Mouse (Mus musculus): ENCODE measurements around the gene Maats1. TPM values are rescaled to one million over a fixed set of nuclear protein-coding genes. Genes with fewer than 3 reads are reported as not detected.
A peak's percentile ranks its signal among the peaks of the same experiment; 100 is the strongest.

The Maats1 gene
- polyA plus RNA-seq, 1 experiment from 2014 or later, result 0.08 TPM

GRCm38 (mm10) chr16:38369000-38369399 is 27.1 kb upstream of the Maats1 start:
- no peak overlapping the region for H3K27ac ChIP-seq
- no peak overlapping the region for H3K4me2 ChIP-seq (replicated peaks)
- no peaks in the 10 kb centered on the region for H3K36me3 ChIP-seq
- no peaks in the 10 kb centered on the region for H3K4me1 ChIP-seq (replicated peaks)
- no peaks in the 10 kb centered on the region for H3K9me3 ChIP-seq
- H3K27me3 ChIP-seq (replicated peaks), result no peaks in the 10 kb centered on the region
- no peak for ATAC-seq
- no peak overlapping the region for H3K9ac ChIP-seq
- 85% methylated on average over 7 of the region's 7 CpGs for WGBS
- no peak overlapping the region for H3K4me3 ChIP-seq (replicated peaks)

GRCm38 (mm10) chr16:38368336-38368735 is 26.4 kb upstream of the Maats1 start:
- no peak for ATAC-seq
- 56% methylated on average over 10 of the region's 10 CpGs for WGBS
- Histone ChIP-seq H3K4me3 (replicated peaks) (no peak overlapping the region), H3K27ac (no peak overlapping the region), H3K27me3 (replicated peaks) (no peaks in the 10 kb centered on the region), H3K4me2 (replicated peaks) (no peak overlapping the region), H3K4me1 (replicated peaks) (no peaks in the 10 kb centered on the region), H3K9ac (no peak overlapping the region), H3K9me3 (no peaks in the 10 kb centered on the region), H3K36me3 (no peaks in the 10 kb centered on the region)

GRCm38 (mm10) chr16:38366231-38366630 is 24.3 kb upstream of the Maats1 start:
- Histone ChIP-seq H3K36me3 (no peaks in the 10 kb centered on the region), H3K27me3 (replicated peaks) (no peaks in the 10 kb centered on the region), H3K27ac (no peak overlapping the region), H3K9ac (no peak overlapping the region), H3K4me1 (replicated peaks) (peaks cover 10% of the 10 kb centered on the region; the same call in 1 of the 2 replicates), H3K9me3 (no peaks in the 10 kb centered on the region), H3K4me3 (replicated peaks) (no peak overlapping the region), H3K4me2 (replicated peaks) (no peak overlapping the region)
- 81% methylated on average over 4 of the region's 4 CpGs for WGBS
- ATAC-seq, result no peak

- no peaks in the 10 kb centered on the region for H3K9me3 ChIP-seq
- H3K4me3 ChIP-seq (replicated peaks), result no peak overlapping the region
- H3K36me3 ChIP-seq, result no peaks in the 10 kb centered on the region
- H3K4me1 ChIP-seq (replicated peaks), result peaks cover 10% of the 10 kb centered on the region; the same call in 1 of the 2 replicates
- WGBS, result 85% methylated on average over 10 of the region's 10 CpGs
- H3K9ac ChIP-seq, result no peak overlapping the region
- ATAC-seq, result no peak
- H3K27ac ChIP-seq, result no peak overlapping the region
- H3K27me3 ChIP-seq (replicated peaks), result no peaks in the 10 kb centered on the region
- H3K4me2 ChIP-seq (replicated peaks), result 0 out of 2 replicates have a peak overlapping the region, but pooled peaks have one; percentile 15
Observed at GRCm38 (mm10) chr16:38365390-38365789, 23.4 kb upstream of the Maats1 start.

- Histone ChIP-seq H3K4me3 (replicated peaks) (peak overlapping the region; percentile 28), H3K4me2 (replicated peaks) (peak overlapping the region; percentile 46), H3K9ac (no peak overlapping the region)
Observed at GRCm38 (mm10) chr16:38363657-38364056, 21.7 kb upstream of the Maats1 start.

GRCm38 (mm10) chr16:38363256-38363595 is 21.3 kb upstream of the Maats1 start:
- H3K4me2 ChIP-seq (replicated peaks), result peak overlapping the region; percentile 46

More at GRCm38 (mm10) chr16:38363657-38364056, 21.7 kb upstream of the Maats1 start:
- ATAC-seq, result no peak
- Histone ChIP-seq H3K4me1 (replicated peaks) (peaks cover 10% of the 10 kb centered on the region; the same call in 1 of the 2 replicates), H3K9me3 (no peaks in the 10 kb centered on the region), H3K27ac (no peak overlapping the region), H3K36me3 (no peaks in the 10 kb centered on the region), H3K27me3 (replicated peaks) (no peaks in the 10 kb centered on the region)
- 56% methylated on average over 7 of the region's 7 CpGs for WGBS

GRCm38 (mm10) chr16:38362493-38363255 is 20.7 kb upstream of the Maats1 start:
- H3K9ac ChIP-seq, result peak overlapping the region; percentile 28
- 50% methylated on average over 20 of the region's 20 CpGs for WGBS
- H3K27ac ChIP-seq, result peak overlapping the region; percentile 27
- peak overlapping the region; percentile 28 for H3K4me3 ChIP-seq (replicated peaks)
- peaks cover 10% of the 10 kb centered on the region; the same call in 1 of the 2 replicates for H3K4me1 ChIP-seq (replicated peaks)
- H3K27me3 ChIP-seq (replicated peaks), result no peaks in the 10 kb centered on the region
- peak overlapping the region; percentile 46 for H3K4me2 ChIP-seq (replicated peaks)
- no peaks in the 10 kb centered on the region for H3K9me3 ChIP-seq
- no peak for ATAC-seq
- no peaks in the 10 kb centered on the region for H3K36me3 ChIP-seq

More at GRCm38 (mm10) chr16:38363256-38363595, 21.3 kb upstream of the Maats1 start:
- peak overlapping the region; percentile 28 for H3K4me3 ChIP-seq (replicated peaks)
- no peak overlapping the region for H3K27ac ChIP-seq
- 0 out of 2 replicates have a peak overlapping the region, but pooled peaks have one; percentile 28 for H3K9ac ChIP-seq
- no peaks in the 10 kb centered on the region for H3K9me3 ChIP-seq
- no peaks in the 10 kb centered on the region for H3K27me3 ChIP-seq (replicated peaks)
- no peaks in the 10 kb centered on the region for H3K36me3 ChIP-seq
- peaks cover 10% of the 10 kb centered on the region; the same call in 1 of the 2 replicates for H3K4me1 ChIP-seq (replicated peaks)
- WGBS, result 47% methylated on average over 3 of the region's 3 CpGs
- ATAC-seq, result no peak

- 17% methylated on average over 10 of the region's 10 CpGs for WGBS
- H3K4me3 ChIP-seq (replicated peaks), result peak within 1 kb of the TSS; percentile 28
- H3K4me1 ChIP-seq (replicated peaks), result peaks cover 10% of the 10 kb centered on the region; the same call in 1 of the 2 replicates
- H3K9ac ChIP-seq, result peak within 1 kb of the TSS; percentile 28
- peak; percentile 42; the same call in 1 of the 2 replicates for ATAC-seq
- peak within 1 kb of the TSS; percentile 46 for H3K4me2 ChIP-seq (replicated peaks)
- H3K9me3 ChIP-seq, result no peaks in the 10 kb centered on the region
- peak within 1 kb of the TSS; percentile 27 for H3K27ac ChIP-seq
- no peaks in the 10 kb centered on the region for H3K36me3 ChIP-seq
- H3K27me3 ChIP-seq (replicated peaks), result no peaks in the 10 kb centered on the region
Observed at GRCm38 (mm10) chr16:38361933-38362332, 20.0 kb upstream of the Maats1 start, which contains the start of gene Popdc2. TSS of gene Popdc2 (plus strand) at chr16:38362209.

GRCm38 (mm10) chr16:38360317-38360716 is 18.4 kb upstream of the Maats1 start:
- no peaks in the 10 kb centered on the region for H3K36me3 ChIP-seq

GRCm38 (mm10) chr16:38359857-38360256 is 17.9 kb upstream of the Maats1 start:
- H3K4me3 ChIP-seq (replicated peaks), result no peak overlapping the region
- H3K4me1 ChIP-seq (replicated peaks), result peaks cover 10% of the 10 kb centered on the region; the same call in 1 of the 2 replicates
- H3K9me3 ChIP-seq, result no peaks in the 10 kb centered on the region
- H3K9ac ChIP-seq, result no peak overlapping the region
- no peaks in the 10 kb centered on the region for H3K27me3 ChIP-seq (replicated peaks)
- 74% methylated on average over 3 of the region's 3 CpGs for WGBS
- H3K36me3 ChIP-seq, result no peaks in the 10 kb centered on the region
- no peak overlapping the region for H3K27ac ChIP-seq
- no peak overlapping the region for H3K4me2 ChIP-seq (replicated peaks)
- ATAC-seq, result no peak

More at GRCm38 (mm10) chr16:38360317-38360716, 18.4 kb upstream of the Maats1 start:
- Histone ChIP-seq H3K9me3 (no peaks in the 10 kb centered on the region), H3K27ac (no peak overlapping the region), H3K27me3 (replicated peaks) (no peaks in the 10 kb centered on the region), H3K4me1 (replicated peaks) (peaks cover 10% of the 10 kb centered on the region; the same call in 1 of the 2 replicates), H3K4me3 (replicated peaks) (no peak overlapping the region), H3K9ac (no peak overlapping the region), H3K4me2 (replicated peaks) (no peak overlapping the region)
- ATAC-seq, result 0 out of 2 replicates have a peak, but pooled peaks have one; percentile 15
- 44% methylated on average over 2 of the region's 2 CpGs for WGBS

- ATAC-seq, result no peak
- H3K27me3 ChIP-seq (replicated peaks), result no peaks in the 10 kb centered on the region
- H3K9me3 ChIP-seq, result no peaks in the 10 kb centered on the region
- H3K27ac ChIP-seq, result no peak overlapping the region
- H3K4me1 ChIP-seq (replicated peaks), result peaks cover 10% of the 10 kb centered on the region; the same call in 1 of the 2 replicates
- H3K36me3 ChIP-seq, result no peaks in the 10 kb centered on the region
- no peak overlapping the region for H3K4me2 ChIP-seq (replicated peaks)
- H3K9ac ChIP-seq, result no peak overlapping the region
- WGBS, result 84% methylated on average over 2 of the region's 2 CpGs
- H3K4me3 ChIP-seq (replicated peaks), result no peak overlapping the region
Observed at GRCm38 (mm10) chr16:38359241-38359640, 17.3 kb upstream of the Maats1 start.

GRCm38 (mm10) chr16:38358256-38358812 is 16.4 kb upstream of the Maats1 start:
- H3K4me2 ChIP-seq (replicated peaks), result no peak overlapping the region
- WGBS, result 82% methylated on average over 6 of the region's 6 CpGs
- H3K9me3 ChIP-seq, result no peaks in the 10 kb centered on the region
- H3K9ac ChIP-seq, result no peak overlapping the region
- peaks cover 10% of the 10 kb centered on the region; the same call in 1 of the 2 replicates for H3K4me1 ChIP-seq (replicated peaks)
- no peaks in the 10 kb centered on the region for H3K36me3 ChIP-seq
- no peak for ATAC-seq
- H3K27me3 ChIP-seq (replicated peaks), result no peaks in the 10 kb centered on the region
- H3K4me3 ChIP-seq (replicated peaks), result no peak overlapping the region
- no peak overlapping the region for H3K27ac ChIP-seq
